Mouse (Mus musculus): ENCODE measurements around the gene Gm45521. TPM values are rescaled to one million over a fixed set of nuclear protein-coding genes. Genes with fewer than 3 reads are reported as not detected.

Gene Gm45521
- total and polyA plus RNA-seq, 2 experiments from 2014 or later, result not detected

DNA sequence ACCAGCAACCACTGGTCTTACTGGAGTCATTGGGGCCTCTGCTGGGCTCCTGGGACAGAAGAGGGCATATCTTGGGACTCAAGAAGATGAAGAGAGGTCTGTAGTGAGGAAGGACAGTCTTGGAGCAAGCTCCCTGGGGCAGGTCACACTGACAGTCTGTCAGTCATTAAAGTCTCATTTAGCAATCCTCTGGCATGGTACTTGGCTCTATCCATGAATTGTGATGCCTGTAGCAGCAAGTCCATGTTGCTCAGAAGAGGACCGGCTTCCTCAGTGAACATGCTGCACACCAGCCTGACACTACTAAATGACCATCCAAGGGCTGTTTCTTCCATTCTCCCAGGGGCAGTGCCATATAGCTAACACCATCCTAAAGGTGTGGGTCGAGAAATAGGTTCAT, 5.5 kb downstream of the Gm45521 start:
- ATAC-seq (ENCODE audit: insufficient read depth, low read depth), result no peak
- Histone ChIP-seq H3K4me1 (ENCODE audit: control insufficient read depth, insufficient read depth) (no peaks in the 10 kb centered on the region), H3K9ac (replicated peaks; ENCODE audit: low read depth, low read length) (no peak overlapping the region), H3K27me3 (ENCODE audit: control insufficient read depth, insufficient read depth, low read length) (no peaks in the 10 kb centered on the region), H3K4me2 (ENCODE audit: low read depth, low read length) (no peak overlapping the region), H3K36me3 (replicated peaks; ENCODE audit: control insufficient read depth, insufficient read depth, low read length) (no peaks in the 10 kb centered on the region), H3K4me3 (ENCODE audit: low read depth, low read length) (no peak overlapping the region), H3K27ac (ENCODE audit: low read depth) (no peak overlapping the region), H3K9me3 (replicated peaks; ENCODE audit: control insufficient read depth, low read length) (no peaks in the 10 kb centered on the region)
- no peak for TF ChIP-seq EP300 (IDR thresholded peaks at IDR 0.05; ENCODE audit: low read depth)
- no peak for TF ChIP-seq CTCF (IDR thresholded peaks at IDR 0.05; ENCODE audit: low read depth)
- no peak for DNase-seq (ENCODE audit: low spot score)
- 83% methylated on average over 2 of the region's 2 CpGs for WGBS

DNA sequence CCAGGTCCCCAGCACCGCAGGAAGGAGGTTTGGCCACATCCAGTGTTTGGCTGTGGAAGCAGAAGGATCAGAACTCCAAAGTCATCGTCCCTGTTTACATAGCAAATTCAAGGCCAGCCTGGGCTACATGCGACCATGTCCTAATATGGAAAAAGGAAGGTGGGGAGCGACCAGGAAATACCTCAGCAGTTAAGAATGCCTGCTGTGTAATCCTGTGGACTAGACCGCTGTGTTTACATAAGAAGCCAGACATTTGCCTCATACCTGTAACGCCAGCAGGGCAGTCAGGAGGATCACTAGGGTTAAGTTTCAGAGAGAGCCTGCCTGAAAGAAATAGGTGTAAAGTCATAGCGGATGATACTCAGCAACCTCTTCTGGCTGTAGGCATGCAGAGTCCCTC, 6.1 kb downstream of the Gm45521 start:
- no peak overlapping the region for H3K27ac ChIP-seq (ENCODE audit: low read depth)
- ATAC-seq (ENCODE audit: insufficient read depth, low read depth) (no peak), DNase-seq (ENCODE audit: low spot score) (no peak)
- no peak overlapping the region for H3K4me3 ChIP-seq (ENCODE audit: low read depth, low read length)
- 53% methylated on average over 7 of the region's 7 CpGs for WGBS
- H3K36me3 ChIP-seq (replicated peaks; ENCODE audit: control insufficient read depth, insufficient read depth, low read length), result no peaks in the 10 kb centered on the region
- no peaks in the 10 kb centered on the region for H3K9me3 ChIP-seq (replicated peaks; ENCODE audit: control insufficient read depth, low read length)
- H3K27me3 ChIP-seq (ENCODE audit: control insufficient read depth, insufficient read depth, low read length), result no peaks in the 10 kb centered on the region
- H3K4me1 ChIP-seq (ENCODE audit: control insufficient read depth, insufficient read depth), result no peaks in the 10 kb centered on the region
- no peak overlapping the region for H3K4me2 ChIP-seq (ENCODE audit: low read depth, low read length)
- H3K9ac ChIP-seq (replicated peaks; ENCODE audit: low read depth, low read length), result no peak overlapping the region
- TF ChIP-seq EP300 (IDR thresholded peaks at IDR 0.05; ENCODE audit: low read depth) (no peak), CTCF (IDR thresholded peaks at IDR 0.05; ENCODE audit: low read depth) (no peak)

DNA sequence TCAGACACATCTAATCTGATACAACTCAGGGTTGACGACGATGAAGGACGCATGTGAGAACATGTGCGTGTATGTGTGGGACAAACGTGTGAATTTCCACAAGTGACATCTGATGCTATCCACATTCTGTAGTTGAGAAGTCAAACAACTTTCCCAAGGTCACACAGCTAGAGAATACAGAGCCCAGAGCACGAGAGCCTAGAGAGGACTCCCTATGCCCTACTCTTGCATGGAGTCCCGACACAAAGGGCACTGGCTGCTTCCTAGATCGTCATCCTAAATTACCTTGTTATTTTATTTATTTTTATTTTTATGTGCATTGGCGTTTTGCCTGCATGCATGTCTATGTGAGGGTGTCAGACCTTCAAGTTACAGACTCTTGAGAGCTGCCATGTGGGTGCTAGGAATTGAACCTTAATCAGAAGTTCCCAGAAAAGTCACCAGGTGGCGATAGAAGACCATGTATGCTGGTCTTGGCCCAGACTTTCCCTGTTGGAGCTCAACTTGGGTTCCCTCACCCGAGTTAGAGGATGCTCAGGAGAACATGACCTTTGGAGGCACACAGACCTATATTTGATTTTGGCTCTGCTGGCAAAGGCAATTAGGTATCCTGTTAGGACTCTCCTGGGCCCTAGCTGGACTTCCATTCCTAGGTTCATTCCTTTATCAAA, 7.3 kb downstream of the Gm45521 start:
- no peak overlapping the region for H3K4me2 ChIP-seq (ENCODE audit: low read depth, low read length)
- H3K27ac ChIP-seq (ENCODE audit: low read depth), result no peak overlapping the region
- H3K9ac ChIP-seq (replicated peaks; ENCODE audit: low read depth, low read length), result no peak overlapping the region
- no peaks in the 10 kb centered on the region for H3K9me3 ChIP-seq (replicated peaks; ENCODE audit: control insufficient read depth, low read length)
- ATAC-seq (ENCODE audit: insufficient read depth, low read depth) (peak; percentile 42; the same call in 1 of the 2 replicates), DNase-seq (ENCODE audit: low spot score) (peak; percentile 76)
- TF ChIP-seq CTCF (IDR thresholded peaks at IDR 0.05; ENCODE audit: low read depth), result peak; percentile 91
- no peak for TF ChIP-seq EP300 (IDR thresholded peaks at IDR 0.05; ENCODE audit: low read depth)
- WGBS, result 52% methylated on average over 11 of the region's 11 CpGs
- no peaks in the 10 kb centered on the region for H3K4me1 ChIP-seq (ENCODE audit: control insufficient read depth, insufficient read depth)
- H3K27me3 ChIP-seq (ENCODE audit: control insufficient read depth, insufficient read depth, low read length), result no peaks in the 10 kb centered on the region
- no peak overlapping the region for H3K4me3 ChIP-seq (ENCODE audit: low read depth, low read length)
- H3K36me3 ChIP-seq (replicated peaks; ENCODE audit: control insufficient read depth, insufficient read depth, low read length), result no peaks in the 10 kb centered on the region

DNA sequence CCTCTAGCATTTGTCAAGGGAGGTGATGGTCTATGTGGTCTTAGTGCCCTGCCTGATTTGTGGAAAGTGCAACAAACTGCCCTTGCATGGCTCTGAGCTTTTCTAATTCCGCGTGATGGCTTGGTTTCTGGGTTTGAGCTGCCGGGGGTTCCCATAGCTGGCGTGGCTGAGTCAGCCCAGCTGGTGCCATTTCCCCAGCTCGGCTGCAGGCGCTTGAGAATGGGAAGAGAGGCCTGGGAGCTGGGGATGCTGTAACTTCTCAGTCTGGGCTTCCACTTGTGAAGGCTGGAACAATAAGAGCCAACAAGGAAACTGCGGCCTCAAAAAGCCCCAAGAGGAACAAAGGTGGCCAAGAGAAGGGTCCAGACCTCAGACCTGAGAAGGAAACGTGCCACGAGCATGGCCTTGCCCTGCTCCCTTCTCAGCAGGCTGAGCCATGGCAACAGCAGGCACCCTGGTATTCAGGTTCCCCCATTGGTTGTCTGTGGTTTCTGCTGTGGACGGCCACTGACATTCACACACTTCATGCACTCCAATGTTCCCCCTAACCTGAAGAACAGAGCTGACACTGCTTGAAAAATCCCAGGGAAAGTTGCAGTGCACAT, 14.9 kb downstream of the Gm45521 start:
- no peak overlapping the region for H3K4me3 ChIP-seq (ENCODE audit: low read depth, low read length)
- H3K9me3 ChIP-seq (replicated peaks; ENCODE audit: control insufficient read depth, low read length), result no peaks in the 10 kb centered on the region
- no peak overlapping the region for H3K27ac ChIP-seq (ENCODE audit: low read depth)
- H3K4me2 ChIP-seq (ENCODE audit: low read depth, low read length), result no peak overlapping the region
- no peaks in the 10 kb centered on the region for H3K36me3 ChIP-seq (replicated peaks; ENCODE audit: control insufficient read depth, insufficient read depth, low read length)
- WGBS, result 49% methylated on average over 10 of the region's 10 CpGs
- no peaks in the 10 kb centered on the region for H3K4me1 ChIP-seq (ENCODE audit: control insufficient read depth, insufficient read depth)
- no peak for ATAC-seq (ENCODE audit: insufficient read depth, low read depth)
- no peak for DNase-seq (ENCODE audit: low spot score)
- TF ChIP-seq CTCF (IDR thresholded peaks at IDR 0.05; ENCODE audit: low read depth), result no peak
- no peak for TF ChIP-seq EP300 (IDR thresholded peaks at IDR 0.05; ENCODE audit: low read depth)
- H3K27me3 ChIP-seq (ENCODE audit: control insufficient read depth, insufficient read depth, low read length), result no peaks in the 10 kb centered on the region
- no peak overlapping the region for H3K9ac ChIP-seq (replicated peaks; ENCODE audit: low read depth, low read length)

DNA sequence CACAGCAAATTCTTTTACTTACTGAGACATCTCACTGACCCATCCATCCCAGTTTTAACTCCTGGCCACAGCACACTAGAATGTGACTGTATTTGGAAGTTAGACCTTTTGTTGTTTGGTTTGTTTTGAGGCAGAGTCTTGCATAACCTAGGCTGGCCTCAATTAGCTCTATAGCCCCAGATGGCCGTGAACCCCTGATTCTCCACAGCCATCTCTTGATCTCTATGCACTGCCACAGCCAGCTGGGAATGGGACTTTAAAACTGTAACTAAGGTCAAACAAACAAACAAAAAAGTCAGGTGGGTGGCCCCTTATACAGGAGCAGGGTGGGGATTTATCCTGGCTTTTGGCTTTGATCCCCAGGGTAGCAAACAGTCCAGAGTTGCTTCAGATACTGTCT, 17.6 kb downstream of the Gm45521 start:
- ATAC-seq (ENCODE audit: insufficient read depth, low read depth), result no peak
- no peak for DNase-seq (ENCODE audit: low spot score)
- Histone ChIP-seq H3K9me3 (replicated peaks; ENCODE audit: control insufficient read depth, low read length) (no peaks in the 10 kb centered on the region), H3K4me1 (ENCODE audit: control insufficient read depth, insufficient read depth) (no peaks in the 10 kb centered on the region), H3K27me3 (ENCODE audit: control insufficient read depth, insufficient read depth, low read length) (no peaks in the 10 kb centered on the region), H3K36me3 (replicated peaks; ENCODE audit: control insufficient read depth, insufficient read depth, low read length) (no peaks in the 10 kb centered on the region), H3K4me2 (ENCODE audit: low read depth, low read length) (no peak overlapping the region), H3K9ac (replicated peaks; ENCODE audit: low read depth, low read length) (no peak overlapping the region), H3K27ac (ENCODE audit: low read depth) (no peak overlapping the region), H3K4me3 (ENCODE audit: low read depth, low read length) (no peak overlapping the region)
- WGBS, result 95% methylated on average over 1 of the region's 1 CpGs
- TF ChIP-seq EP300 (IDR thresholded peaks at IDR 0.05; ENCODE audit: low read depth) (no peak), CTCF (IDR thresholded peaks at IDR 0.05; ENCODE audit: low read depth) (no peak)

DNA sequence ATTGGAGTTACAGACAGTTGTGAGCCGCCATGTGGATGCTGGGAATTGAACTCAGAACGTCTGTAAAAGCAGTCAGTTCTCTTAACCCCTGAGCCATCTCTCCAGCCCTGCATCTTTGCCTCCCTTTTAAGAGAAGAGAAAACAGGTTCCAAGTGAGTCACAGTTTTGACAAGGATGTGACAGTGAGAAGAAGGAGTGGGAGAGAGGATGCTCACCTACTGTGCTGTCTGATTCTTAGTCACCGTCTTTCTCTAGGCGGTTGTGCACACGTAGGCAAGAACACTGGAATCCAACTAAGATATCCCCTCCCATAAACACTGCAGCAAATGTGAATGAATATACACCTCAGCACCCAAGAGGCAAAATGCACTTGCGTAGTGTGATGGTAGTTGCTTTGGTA, 18.1 kb downstream of the Gm45521 start:
- TF ChIP-seq EP300 (IDR thresholded peaks at IDR 0.05; ENCODE audit: low read depth) (no peak), CTCF (IDR thresholded peaks at IDR 0.05; ENCODE audit: low read depth) (no peak)
- ATAC-seq (ENCODE audit: insufficient read depth, low read depth), result no peak

More for the DNA sequence above, 18.1 kb downstream of the Gm45521 start:
- H3K4me1 ChIP-seq (ENCODE audit: control insufficient read depth, insufficient read depth), result no peaks in the 10 kb centered on the region
- 68% methylated on average over 6 of the region's 6 CpGs for WGBS
- H3K4me3 ChIP-seq (ENCODE audit: low read depth, low read length), result no peak overlapping the region
- H3K9ac ChIP-seq (replicated peaks; ENCODE audit: low read depth, low read length), result no peak overlapping the region
- no peak overlapping the region for H3K27ac ChIP-seq (ENCODE audit: low read depth)
- H3K36me3 ChIP-seq (replicated peaks; ENCODE audit: control insufficient read depth, insufficient read depth, low read length), result no peaks in the 10 kb centered on the region
- no peaks in the 10 kb centered on the region for H3K9me3 ChIP-seq (replicated peaks; ENCODE audit: control insufficient read depth, low read length)
- DNase-seq (ENCODE audit: low spot score), result no peak
- no peaks in the 10 kb centered on the region for H3K27me3 ChIP-seq (ENCODE audit: control insufficient read depth, insufficient read depth, low read length)
- H3K4me2 ChIP-seq (ENCODE audit: low read depth, low read length), result no peak overlapping the region
